Mouse (Mus musculus): ENCODE data around the gene Fcor. TPM values are rescaled to one million over a fixed set of nuclear protein-coding genes. Genes with fewer than 3 reads are reported as not detected.

The Fcor gene
- polyA plus RNA-seq, 1 experiment = 0.59 TPM

- Histone ChIP-seq H3K36me3 (ENCODE audit: control insufficient read depth, insufficient read depth, low read length) (no peaks in the 10 kb centered on the region), H3K4me1 (ENCODE audit: control insufficient read depth, insufficient read depth, low read length) (no peaks in the 10 kb centered on the region), H3K4me3 (ENCODE audit: control insufficient read depth, low read depth, low read length) (no peak overlapping the region), H3K27me3 (ENCODE audit: control insufficient read depth, insufficient read depth, low read length) (no peaks in the 10 kb centered on the region), H3K27ac (ENCODE audit: control insufficient read depth, insufficient read depth, low read depth, low read length) (no peak overlapping the region)
- TF ChIP-seq POLR2A (IDR thresholded peaks at IDR 0.05; ENCODE audit: control insufficient read depth, low read depth, low read length) (no peak), CTCF (IDR thresholded peaks at IDR 0.05; ENCODE audit: control insufficient read depth, insufficient read depth, insufficient replicate concordance, low read depth, low read length) (no peak)
Measured at GRCm38 (mm10) chr8:3645804-3646203, 26.4 kb downstream of the Fcor start.

- Histone ChIP-seq H3K4me3 (ENCODE audit: control insufficient read depth, low read depth, low read length) (peak overlapping the region; percentile 73), H3K27me3 (ENCODE audit: control insufficient read depth, insufficient read depth, low read length) (no peaks in the 10 kb centered on the region), H3K4me1 (ENCODE audit: control insufficient read depth, insufficient read depth, low read length) (peaks cover 4% of the 10 kb centered on the region; the same call in 1 of the 2 replicates), H3K27ac (ENCODE audit: control insufficient read depth, insufficient read depth, low read depth, low read length) (no peak overlapping the region), H3K36me3 (ENCODE audit: control insufficient read depth, insufficient read depth, low read length) (no peaks in the 10 kb centered on the region)
- TF ChIP-seq CTCF (IDR thresholded peaks at IDR 0.05; ENCODE audit: control insufficient read depth, insufficient read depth, insufficient replicate concordance, low read depth, low read length) (no peak), POLR2A (IDR thresholded peaks at IDR 0.05; ENCODE audit: control insufficient read depth, low read depth, low read length) (no peak)
Measured at GRCm38 (mm10) chr8:3631478-3631875, 40.7 kb downstream of the Fcor start.

GRCm38 (mm10) chr8:3630647-3631477, 41.3 kb downstream of the Fcor start, which contains the start of gene Stxbp2:
Gene Stxbp2 (plus strand): TSS chr8:3630955.
- TF ChIP-seq CTCF (IDR thresholded peaks at IDR 0.05; ENCODE audit: control insufficient read depth, insufficient read depth, insufficient replicate concordance, low read depth, low read length) (no peak), POLR2A (IDR thresholded peaks at IDR 0.05; ENCODE audit: control insufficient read depth, low read depth, low read length) (peak; percentile 64)
- Histone ChIP-seq H3K36me3 (ENCODE audit: control insufficient read depth, insufficient read depth, low read length) (no peaks in the 10 kb centered on the region), H3K4me1 (ENCODE audit: control insufficient read depth, insufficient read depth, low read length) (peaks cover 4% of the 10 kb centered on the region; the same call in 1 of the 2 replicates), H3K4me3 (ENCODE audit: control insufficient read depth, low read depth, low read length) (peak within 1 kb of the TSS; percentile 73), H3K27ac (ENCODE audit: control insufficient read depth, insufficient read depth, low read depth, low read length) (no peak within 1 kb of the TSS), H3K27me3 (ENCODE audit: control insufficient read depth, insufficient read depth, low read length) (no peaks in the 10 kb centered on the region)

GRCm38 (mm10) chr8:3628014-3628413, 44.1 kb downstream of the Fcor start:
- no peak for TF ChIP-seq POLR2A (IDR thresholded peaks at IDR 0.05; ENCODE audit: control insufficient read depth, low read depth, low read length)
- no peak for TF ChIP-seq CTCF (IDR thresholded peaks at IDR 0.05; ENCODE audit: control insufficient read depth, insufficient read depth, insufficient replicate concordance, low read depth, low read length)
- Histone ChIP-seq H3K4me3 (ENCODE audit: control insufficient read depth, low read depth, low read length) (no peak overlapping the region), H3K27ac (ENCODE audit: control insufficient read depth, insufficient read depth, low read depth, low read length) (no peak overlapping the region), H3K36me3 (ENCODE audit: control insufficient read depth, insufficient read depth, low read length) (no peaks in the 10 kb centered on the region), H3K27me3 (ENCODE audit: control insufficient read depth, insufficient read depth, low read length) (no peaks in the 10 kb centered on the region), H3K4me1 (ENCODE audit: control insufficient read depth, insufficient read depth, low read length) (peaks cover 4% of the 10 kb centered on the region; the same call in 1 of the 2 replicates)

GRCm38 (mm10) chr8:3626971-3627370, 45.2 kb downstream of the Fcor start:
- H3K27me3 ChIP-seq (ENCODE audit: control insufficient read depth, insufficient read depth, low read length) = no peaks in the 10 kb centered on the region
- no peak overlapping the region for H3K27ac ChIP-seq (ENCODE audit: control insufficient read depth, insufficient read depth, low read depth, low read length)
- H3K4me1 ChIP-seq (ENCODE audit: control insufficient read depth, insufficient read depth, low read length) = peaks cover 6% of the 10 kb centered on the region
- H3K36me3 ChIP-seq (ENCODE audit: control insufficient read depth, insufficient read depth, low read length) = no peaks in the 10 kb centered on the region
- TF ChIP-seq POLR2A (IDR thresholded peaks at IDR 0.05; ENCODE audit: control insufficient read depth, low read depth, low read length) (no peak), CTCF (IDR thresholded peaks at IDR 0.05; ENCODE audit: control insufficient read depth, insufficient read depth, insufficient replicate concordance, low read depth, low read length) (no peak)
- H3K4me3 ChIP-seq (ENCODE audit: control insufficient read depth, low read depth, low read length) = no peak overlapping the region

- no peak for TF ChIP-seq CTCF (IDR thresholded peaks at IDR 0.05; ENCODE audit: control insufficient read depth, insufficient read depth, insufficient replicate concordance, low read depth, low read length)
- no peak for TF ChIP-seq POLR2A (IDR thresholded peaks at IDR 0.05; ENCODE audit: control insufficient read depth, low read depth, low read length)
Measured at GRCm38 (mm10) chr8:3625445-3625844, 46.7 kb downstream of the Fcor start, which contains the start of gene Pcp2. Gene Pcp2 (minus strand): TSS chr8:3625545.

GRCm38 (mm10) chr8:3622119-3622518, 50.0 kb downstream of the Fcor start:
- TF ChIP-seq POLR2A (IDR thresholded peaks at IDR 0.05; ENCODE audit: control insufficient read depth, low read depth, low read length) = no peak
- no peak for TF ChIP-seq CTCF (IDR thresholded peaks at IDR 0.05; ENCODE audit: control insufficient read depth, insufficient read depth, insufficient replicate concordance, low read depth, low read length)
- Histone ChIP-seq H3K27ac (ENCODE audit: control insufficient read depth, insufficient read depth, low read depth, low read length) (no peak overlapping the region), H3K4me1 (ENCODE audit: control insufficient read depth, insufficient read depth, low read length) (peaks cover 4% of the 10 kb centered on the region), H3K4me3 (ENCODE audit: control insufficient read depth, low read depth, low read length) (peak overlapping the region; percentile 98), H3K27me3 (ENCODE audit: control insufficient read depth, insufficient read depth, low read length) (no peaks in the 10 kb centered on the region), H3K36me3 (ENCODE audit: control insufficient read depth, insufficient read depth, low read length) (0 out of 2 replicates have a peak, but pooled peaks cover 2% of the 10 kb centered on the region)

More at GRCm38 (mm10) chr8:3625445-3625844, 46.7 kb downstream of the Fcor start, which contains the start of gene Pcp2:
- H3K27me3 ChIP-seq (ENCODE audit: control insufficient read depth, insufficient read depth, low read length) = no peaks in the 10 kb centered on the region
- H3K36me3 ChIP-seq (ENCODE audit: control insufficient read depth, insufficient read depth, low read length) = no peaks in the 10 kb centered on the region
- H3K4me3 ChIP-seq (ENCODE audit: control insufficient read depth, low read depth, low read length) = no peak within 1 kb of the TSS
- H3K27ac ChIP-seq (ENCODE audit: control insufficient read depth, insufficient read depth, low read depth, low read length) = no peak within 1 kb of the TSS
- H3K4me1 ChIP-seq (ENCODE audit: control insufficient read depth, insufficient read depth, low read length) = peaks cover 4% of the 10 kb centered on the region

All from testis, adult 2 months (tissue).